ENCODE assay signal across 8 mouse cellular contexts in genomic region chr3:37724171-37724804, GRCm38 (mm10). TPM values are rescaled to one million over a fixed set of nuclear protein-coding genes. Genes with fewer than 3 reads are reported as not detected.
DNase-seq lines count a peak whose midpoint lies in the region; ATAC-seq lines count a peak whose summit lies in the region.

Gene Gm5148 (minus strand): TSS chr3:37724490.

- peaks cover 39% of the 10 kb centered on the region for H3K27me3 ChIP-seq in heart, embryonic 13.5 days (replicated peaks)

- H3K4me2 ChIP-seq in heart, embryonic 13.5 days, result peak within 1 kb of the TSS; percentile 80

- H3K9me3 ChIP-seq in heart, embryonic 13.5 days, result no peaks in the 10 kb centered on the region

- DNase-seq in heart, postnatal 10 days, result no peak
- DNase-seq in fat pad, adult 2 months (ENCODE audit: extremely low read depth, low read depth, low spot score), result peak; percentile 45
- DNase-seq in left cerebral cortex, adult 8-10 months (ENCODE audit: low spot score in 2 of 2), result peak; percentile 51 to 59
- DNase-seq in lung, postnatal 4 days, result peak; percentile 87 to 95
- peak; percentile 28 for DNase-seq in retina, embryonic 14.5 days (ENCODE audit: low spot score)
- DNase-seq in urinary bladder, postnatal 36 days (ENCODE audit: low spot score in 2 of 2), result peak; percentile 70 to 85

- WGBS in heart, embryonic 13.5 days, result 3% methylated on average over 24 of the region's 24 CpGs

- no peak within 1 kb of the TSS for H3K27ac ChIP-seq in heart, embryonic 13.5 days (replicated peaks)

- peak within 1 kb of the TSS; percentile 50 for H3K4me3 ChIP-seq in heart, embryonic 13.5 days

- peak within 1 kb of the TSS; percentile 55 for H3K9ac ChIP-seq in heart, embryonic 13.5 days

- no peaks in the 10 kb centered on the region for H3K36me3 ChIP-seq in heart, embryonic 13.5 days

- H3K4me1 ChIP-seq in heart, embryonic 13.5 days, result peaks cover 47% of the 10 kb centered on the region

- no peak for ATAC-seq in heart, embryonic 13.5 days (ENCODE audit: extremely low read depth, insufficient number of reproducible peaks, low FRiP score, low TSS enrichment)
- ATAC-seq in inflammation-experienced regulatory T-cells, adult 6 months, result peak; percentile 89

- intact Hi-C loops in heart, postnatal 10 days (cut with DNase I), result no loop called here

RNA-seq across cellular contexts. Expression of gene Gm5148, which starts in this region (rescaled TPM):
- 3.1 and 3.2 TPM in 2 replicates for polyA plus RNA-seq in heart, embryonic 13.5 days (2015; fragmentation: Nextera tagmentation; extraction: Ambion mirVana)
- under 1 TPM in 1 of 2 experiments, not detected in 1; 0.38 TPM for total RNA-seq in heart, postnatal 10 days (2021)
- polyA plus RNA-seq in inflammation-experienced regulatory T-cells, adult 6 months (2017; shearing (Covaris generic)), result 1 to 10 TPM; 1.0 to 2.0 (median 1.6) TPM
- 1 to 10 TPM; 4.0 to 5.3 (median 4.5) TPM for total RNA-seq in left cerebral cortex, adult 8-10 months (2022)

Comparison
In these comparisons a context has a peak if more than half of its experiments do, and no peak if none do; other contexts are left out.
1. DNase-seq: peak in fat pad, adult 2 months (single experiment), left cerebral cortex, adult 8-10 months (2 of 2), lung, postnatal 4 days (2 of 2), retina, embryonic 14.5 days (single experiment) and urinary bladder, postnatal 36 days (2 of 2); none in heart, postnatal 10 days (0 of 2).